In the genomic region with DNA sequence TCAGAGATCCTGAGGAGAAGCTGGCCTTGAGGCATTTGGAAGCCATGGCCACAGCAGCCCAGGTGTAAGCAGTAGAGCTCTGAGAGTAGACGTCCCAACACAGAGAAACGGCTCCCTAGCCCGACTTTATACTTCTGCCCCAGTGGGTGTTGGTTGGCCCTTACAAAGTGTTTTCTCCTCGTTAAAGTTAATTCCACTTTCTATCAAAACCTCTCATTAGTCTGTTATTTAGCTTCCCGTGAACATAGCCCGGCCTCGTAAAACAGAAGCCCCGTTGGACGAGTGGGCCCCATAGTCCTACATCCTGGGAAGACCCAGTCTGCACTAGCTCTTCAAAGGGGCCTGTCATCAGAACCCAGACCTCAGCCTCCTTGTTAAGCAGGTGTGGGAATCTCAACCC, we compare ENCODE assay signal across 29 mouse cellular contexts. TPM values are rescaled to one million over a fixed set of nuclear protein-coding genes. Genes with fewer than 3 reads are reported as not detected.
DNase-seq lines count a peak whose midpoint lies in the region; ATAC-seq and TF ChIP-seq lines count a peak whose summit lies in the region.
"Had no signal": no experiment of that assay in that cellular context is flagged by ENCODE, and none has a peak within 500 bp of the region (broad histone marks: within the 10 kb centered on the region; RNA-seq: fewer than 3 reads in every experiment).

A gene (minus strand): TSS at position 101 of the 400 bp plus-strand sequence.

- no peak for DNase-seq in G1E (ENCODE audit: low spot score)
- peak; percentile 21 for DNase-seq in forelimb bud, embryonic 11.5 days (ENCODE audit: low read depth, low spot score)
- DNase-seq in limb, embryonic 11.5 days (ENCODE audit: low spot score): peak; percentile 24
- no peak for DNase-seq in kidney, postnatal 14 days
- no peak for DNase-seq in cerebellum, adult 9-11 months
- DNase-seq in kidney, adult 18-20 months: no peak
- no peak for DNase-seq in kidney, postnatal 36 days
- DNase-seq: adrenal gland, adult 8-10 months; adrenal gland, postnatal 14 days; adrenal gland, postnatal 36 days; cerebellum, adult 11-12 months; cerebellum, adult 2 months; cerebellum, adult 9-10 months; cerebellum, postnatal 14 days; cerebellum, postnatal 36 days; embryo, embryonic 11 days had no signal

- ATAC-seq in G1E (ENCODE audit: extremely low read depth, insufficient number of reproducible peaks, low FRiP score, poor library complexity, severe bottlenecking): no peak
- ATAC-seq in limb, embryonic 11.5 days (ENCODE audit: insufficient number of reproducible peaks, low FRiP score, low TSS enrichment, low read depth): no peak
- no peak for ATAC-seq in limb, embryonic 13.5 days (ENCODE audit: low FRiP score, low read depth)
- ATAC-seq: activated CD4-positive, CD25-positive, alpha-beta regulatory T cell, adult 4 months; forebrain, embryonic 14.5 days; forebrain, embryonic 16.5 days; Patski had no signal

- no peaks in the 10 kb centered on the region for H3K4me1 ChIP-seq in G1E (ENCODE audit: insufficient read depth, low read depth, low read length)
- no peaks in the 10 kb centered on the region for H3K4me1 ChIP-seq in limb, embryonic 11.5 days (ENCODE audit: control insufficient read depth, insufficient read depth, low read length)
- peaks cover 14% of the 10 kb centered on the region for H3K4me1 ChIP-seq in limb, embryonic 13.5 days
- H3K4me1 ChIP-seq: forebrain, embryonic 12.5 days had no signal

- no peaks in the 10 kb centered on the region for H3K27me3 ChIP-seq in G1E (ENCODE audit: insufficient read depth, low read length)
- no peaks in the 10 kb centered on the region for H3K27me3 ChIP-seq in limb, embryonic 11.5 days (ENCODE audit: control insufficient read depth, insufficient read depth, low read length)
- H3K27me3 ChIP-seq in limb, embryonic 13.5 days: 0 out of 2 replicates have a peak, but pooled peaks cover 10% of the 10 kb centered on the region
- H3K27me3 ChIP-seq: embryonic facial prominence, embryonic 12.5 days; forebrain, embryonic 12.5 days had no signal

- no peak within 1 kb of the TSS for H3K4me2 ChIP-seq in limb, embryonic 11.5 days (ENCODE audit: low read depth, severe bottlenecking)
- peak within 1 kb of the TSS; percentile 19; the same call in 1 of the 2 replicates for H3K4me2 ChIP-seq in limb, embryonic 13.5 days (replicated peaks)
- H3K4me2 ChIP-seq: embryonic facial prominence, embryonic 12.5 days; forebrain, embryonic 12.5 days had no signal

- H3K4me3 ChIP-seq in G1E (ENCODE audit: low read depth, low read length): peak within 1 kb of the TSS; percentile 15; the same call in 1 of the 2 replicates
- no peak within 1 kb of the TSS for H3K4me3 ChIP-seq in limb, embryonic 11.5 days (ENCODE audit: low read depth, low read length)
- no peak within 1 kb of the TSS for H3K4me3 ChIP-seq in limb, embryonic 13.5 days
- H3K4me3 ChIP-seq: embryonic facial prominence, embryonic 12.5 days; erythroblast, embryonic 14.5 days; forebrain, embryonic 10.5 days; forebrain, embryonic 12.5 days had no signal

- 31% methylated on average over 9 of the region's 9 CpGs for WGBS in limb, embryonic 11.5 days
- 33% methylated on average over 9 of the region's 9 CpGs for WGBS in limb, embryonic 13.5 days

- TF ChIP-seq CTCF in G1E (IDR thresholded peaks at IDR 0.05; ENCODE audit: low read depth, low read length): no peak

- no peaks in the 10 kb centered on the region for H3K36me3 ChIP-seq in G1E (replicated peaks)
- no peaks in the 10 kb centered on the region for H3K36me3 ChIP-seq in limb, embryonic 11.5 days (ENCODE audit: control insufficient read depth, insufficient read depth, low read length)
- no peaks in the 10 kb centered on the region for H3K36me3 ChIP-seq in limb, embryonic 13.5 days
- H3K36me3 ChIP-seq: embryonic facial prominence, embryonic 12.5 days; forebrain, embryonic 10.5 days; forebrain, embryonic 12.5 days had no signal

- no peak within 1 kb of the TSS for H3K9ac ChIP-seq in limb, embryonic 11.5 days (ENCODE audit: low read length)
- no peak within 1 kb of the TSS for H3K9ac ChIP-seq in limb, embryonic 13.5 days
- H3K9ac ChIP-seq: embryonic facial prominence, embryonic 12.5 days; forebrain, embryonic 12.5 days had no signal

- H3K9me3 ChIP-seq in G1E (replicated peaks): peaks cover 91% of the 10 kb centered on the region
- H3K9me3 ChIP-seq in limb, embryonic 11.5 days (ENCODE audit: control insufficient read depth, low read length): no peaks in the 10 kb centered on the region
- H3K9me3 ChIP-seq in limb, embryonic 13.5 days: no peaks in the 10 kb centered on the region
- H3K9me3 ChIP-seq: embryonic facial prominence, embryonic 12.5 days; forebrain, embryonic 10.5 days; forebrain, embryonic 12.5 days had no signal

- H3K27ac ChIP-seq in limb, embryonic 11.5 days (replicated peaks; ENCODE audit: low read depth, low read length): no peak within 1 kb of the TSS
- no peak within 1 kb of the TSS for H3K27ac ChIP-seq in limb, embryonic 13.5 days
- H3K27ac ChIP-seq: embryonic facial prominence, embryonic 12.5 days; forebrain, embryonic 10.5 days; forebrain, embryonic 12.5 days had no signal

RNA-seq across cellular contexts. Expression of the gene that starts here (rescaled TPM):
- total RNA-seq in G1E (2014; fragmentation: Nextera tagmentation) (not detected in 2 replicates), G1E (2017) (not detected in 2 replicates)
- polyA plus RNA-seq in G1E (2012): not detected in 2 replicates
- 0.11 TPM in 1 of 2 replicates, not detected in the other for polyA plus RNA-seq in limb, embryonic 11.5 days (2014; fragmentation: Nextera tagmentation; extraction: Ambion mirVana)
- 0.80 and 1.0 TPM in 2 replicates for polyA plus RNA-seq in limb, embryonic 13.5 days (2015; fragmentation: Nextera tagmentation; extraction: Ambion mirVana)
- total RNA-seq: adrenal gland, adult 18-20 months; adrenal gland, adult 8-10 months; adrenal gland, postnatal 14 days; adrenal gland, postnatal 36 days; common myeloid progenitor, adult 5-6 weeks; ES-E14 had no signal
- polyA plus RNA-seq: activated CD4-positive, CD25-positive, alpha-beta regulatory T cell, adult 4 months; C2C12; cerebellum, adult 2 months; embryonic facial prominence, embryonic 12.5 days; erythroblast, embryonic 14.5 days; forebrain, embryonic 10.5 days; forebrain, embryonic 12.5 days; forebrain, embryonic 14.5 days; forebrain, embryonic 16.5 days; Patski had no signal

Comparison
In these comparisons a context has a peak if more than half of its experiments do, and no peak if none do; other contexts are left out.
1. Peak in DNase-seq in limb, embryonic 11.5 days; RNA of the gene not detected or under 1 TPM.